Mouse (Mus musculus): ENCODE data around the gene Mlf2.

Gene Mlf2

GRCm38 (mm10) chr6:124913214-124913613 is 18.0 kb upstream of the Mlf2 start:
- DNase-seq (ENCODE audit: low spot score): no peak

- no peak for DNase-seq (ENCODE audit: low spot score)
Observed at GRCm38 (mm10) chr6:124913721-124914285, 17.4 kb upstream of the Mlf2 start.

DNA sequence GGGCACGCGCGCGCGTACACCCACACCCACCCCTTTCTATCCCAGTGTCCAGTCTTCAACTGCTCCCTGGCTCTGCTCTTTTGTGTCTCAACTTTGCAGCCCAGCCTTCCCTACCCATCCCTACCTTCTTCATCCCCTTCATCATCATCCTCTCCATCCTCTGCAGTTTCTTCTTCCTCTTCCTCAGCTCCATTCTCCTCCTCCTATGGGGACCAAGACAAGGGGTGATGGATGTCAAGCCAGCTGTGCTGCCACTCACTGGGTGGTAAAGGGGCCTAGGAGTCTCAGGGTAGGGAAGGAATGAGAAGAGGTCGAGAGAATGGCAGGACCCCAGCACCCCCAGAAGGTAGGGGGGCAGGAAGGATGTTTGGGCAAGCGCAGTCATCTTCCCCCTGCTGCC is 16.7 kb upstream of the Mlf2 start:
- no peak for DNase-seq (ENCODE audit: low spot score)

- no peak for DNase-seq (ENCODE audit: low spot score)
Observed at GRCm38 (mm10) chr6:124915160-124915941, 15.8 kb upstream of the Mlf2 start.

- DNase-seq (ENCODE audit: low spot score): no peak
Observed at GRCm38 (mm10) chr6:124915942-124916694, 15.1 kb upstream of the Mlf2 start.

DNA sequence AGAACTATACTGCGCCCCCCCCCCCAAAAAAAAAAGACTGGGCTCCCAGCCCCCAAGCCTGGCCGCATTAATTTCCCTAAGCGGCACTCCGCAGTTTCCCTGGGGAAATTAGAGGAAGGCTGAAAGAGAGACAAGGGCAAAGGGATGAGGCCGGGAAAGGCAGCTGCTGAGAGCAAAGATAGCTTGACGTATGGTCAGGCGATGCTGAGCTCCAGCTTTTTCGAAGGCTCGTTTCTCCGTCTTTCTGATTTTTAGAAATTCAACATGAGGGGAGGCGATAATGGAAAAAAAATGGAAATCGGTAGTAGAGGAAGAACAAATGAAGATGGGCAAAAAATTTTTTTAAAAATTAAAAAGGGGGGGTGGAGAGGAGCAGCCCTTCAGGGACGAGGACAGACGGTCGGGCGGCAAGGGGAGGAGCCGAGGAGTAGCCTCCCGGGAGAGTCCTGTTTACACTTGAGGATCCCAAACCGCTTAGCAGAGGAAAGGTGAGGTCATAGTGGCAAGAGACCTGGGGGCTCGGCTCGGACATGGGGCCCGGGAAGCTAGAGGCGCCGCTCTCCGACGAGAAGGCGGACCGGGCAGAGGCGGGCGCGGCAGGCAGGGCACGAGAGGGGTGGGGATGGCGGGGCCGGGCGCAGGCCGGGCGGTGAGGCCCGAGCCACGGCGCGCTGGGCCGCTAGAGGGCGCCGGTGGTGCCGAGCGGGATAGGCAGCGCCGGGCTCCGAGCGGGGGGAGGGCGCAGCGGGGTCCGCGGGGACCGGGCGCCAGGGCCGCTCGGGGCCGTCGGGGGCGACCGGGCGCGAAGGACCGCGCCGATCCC is 14.3 kb upstream of the Mlf2 start:
- peak; percentile 94 for DNase-seq (ENCODE audit: low spot score)

DNA sequence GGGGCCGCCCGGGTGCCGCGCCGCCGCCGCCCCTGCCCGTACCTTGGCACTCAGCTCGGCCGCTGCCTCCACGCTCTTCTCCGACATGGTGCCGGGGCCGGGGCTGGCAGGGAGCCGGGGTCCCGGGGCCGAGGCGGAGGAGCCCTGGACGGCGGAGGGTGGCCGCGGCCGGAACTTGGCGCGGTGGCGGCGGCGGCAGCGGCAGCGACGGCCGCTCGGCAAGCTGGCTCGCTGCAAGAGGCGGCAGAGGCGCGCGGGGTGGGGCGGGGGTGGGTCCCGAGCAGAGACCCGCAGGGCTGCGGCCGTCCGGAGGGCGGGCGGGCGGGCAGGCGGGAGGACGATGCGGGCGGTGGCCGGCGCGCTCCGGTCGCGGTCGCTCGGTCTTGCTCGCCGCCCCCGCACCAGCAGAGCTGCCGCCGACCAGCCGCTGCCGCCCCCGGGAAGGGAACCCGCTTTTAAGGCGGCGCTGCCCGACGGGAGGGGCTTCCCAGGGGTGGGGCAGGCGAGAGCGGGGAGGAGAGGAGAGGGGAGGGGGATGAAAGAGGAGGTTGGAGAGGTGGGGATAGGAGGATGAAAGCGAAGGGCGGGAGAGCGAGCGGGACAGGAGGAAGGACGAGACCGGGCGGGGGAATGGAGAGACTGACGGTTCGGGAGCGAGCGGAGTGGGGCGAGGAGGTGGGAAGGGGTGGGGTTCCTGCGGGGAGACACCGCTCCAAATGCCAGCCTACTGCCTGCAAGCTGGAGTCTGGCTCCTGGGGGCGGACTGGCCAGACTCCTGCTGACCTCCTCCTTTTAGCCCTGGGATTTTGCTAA is 13.5 kb upstream of the Mlf2 start:
- DNase-seq (ENCODE audit: low spot score): peak; percentile 96

DNA sequence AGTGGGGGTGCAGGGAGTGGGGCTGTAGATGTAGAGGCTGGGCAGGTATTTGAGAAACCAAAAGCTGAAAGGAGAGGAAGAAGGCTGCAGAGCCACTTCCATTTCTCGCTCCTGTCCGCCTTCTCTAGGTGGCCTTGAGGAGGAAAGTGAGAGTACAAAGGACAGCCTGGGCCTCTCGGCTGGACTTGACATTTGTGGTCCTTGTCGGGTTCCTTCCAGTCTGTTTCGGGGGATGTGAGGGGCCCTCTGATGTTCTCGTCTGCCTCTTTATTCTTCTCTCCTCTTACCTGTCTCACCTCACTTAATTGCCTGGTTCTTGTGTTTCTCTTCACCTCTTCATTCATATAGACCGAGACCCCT is 12.9 kb upstream of the Mlf2 start:
- DNase-seq (ENCODE audit: low spot score): no peak

- DNase-seq (ENCODE audit: low spot score): no peak
Observed at GRCm38 (mm10) chr6:124918890-124919627, 12.1 kb upstream of the Mlf2 start.

GRCm38 (mm10) chr6:124919695-124920317 is 11.4 kb upstream of the Mlf2 start, which contains the start of gene Ptms:
Gene Ptms, minus strand, starts transcription at chr6:124920103.
- DNase-seq (ENCODE audit: low spot score): peak; percentile 91

GRCm38 (mm10) chr6:124920318-124921085 is 10.7 kb upstream of the Mlf2 start:
- DNase-seq (ENCODE audit: low spot score): no peak

- DNase-seq (ENCODE audit: low spot score): no peak
Observed at GRCm38 (mm10) chr6:124921539-124921938, 9.6 kb upstream of the Mlf2 start.

DNA sequence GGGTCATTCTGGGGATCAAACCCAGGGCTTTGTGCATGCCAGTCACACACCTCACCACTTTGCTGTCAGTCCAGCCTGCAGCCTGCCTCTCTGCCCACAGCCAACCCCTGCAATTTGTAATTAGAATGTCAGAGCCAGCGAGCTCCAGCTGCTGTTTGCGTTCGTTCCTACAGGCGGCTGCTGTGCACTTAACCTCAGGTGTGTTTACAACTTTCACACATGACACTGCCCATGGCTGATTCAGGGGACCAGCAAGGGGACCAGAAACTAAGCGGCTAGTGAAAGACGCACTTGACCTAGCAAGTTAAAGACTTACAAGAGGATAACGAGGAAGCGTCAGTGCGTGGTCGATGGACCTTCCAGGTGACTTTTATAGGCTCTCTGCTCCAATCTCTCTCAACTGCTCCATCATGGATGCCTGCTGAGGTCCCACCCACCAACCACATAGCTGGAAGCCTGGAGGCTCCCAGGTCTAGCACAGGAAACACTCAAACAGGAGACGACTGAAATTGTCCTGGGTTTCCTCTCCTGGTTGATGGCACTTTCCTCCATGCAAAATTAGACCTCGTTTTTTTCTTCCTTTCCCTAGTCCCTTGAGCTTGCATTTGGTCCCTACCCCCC is 5.9 kb upstream of the Mlf2 start:
- DNase-seq (ENCODE audit: low spot score): no peak

- no peak for DNase-seq (ENCODE audit: low spot score)
Observed at GRCm38 (mm10) chr6:124925941-124926340, 5.2 kb upstream of the Mlf2 start.

GRCm38 (mm10) chr6:124930231-124930630 is 955 bp upstream of the Mlf2 start:
- no peak for DNase-seq (ENCODE audit: low spot score)

GRCm38 (mm10) chr6:124931525-124932313 is 533 bp downstream of the Mlf2 start:
- no peak for DNase-seq (ENCODE audit: low spot score)

DNA sequence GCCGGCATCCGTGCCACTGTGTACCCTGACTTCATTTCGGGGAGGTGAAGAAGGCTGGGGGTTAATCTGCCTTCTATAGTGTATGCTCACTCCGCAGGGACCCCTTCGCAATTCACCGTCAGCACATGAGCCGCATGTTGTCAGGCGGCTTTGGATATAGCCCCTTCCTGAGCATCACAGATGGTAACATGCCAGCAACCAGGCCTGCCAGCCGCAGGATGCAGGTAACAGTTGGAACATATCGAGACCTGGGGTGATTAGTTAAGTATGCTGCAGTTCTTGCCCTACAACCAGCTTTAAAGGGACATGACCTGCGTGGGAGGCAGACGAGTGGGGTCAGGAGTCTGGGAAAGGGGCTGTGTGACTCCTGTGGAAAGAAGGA is 1.1 kb downstream of the Mlf2 start:
- no peak for DNase-seq (ENCODE audit: low spot score)

DNA sequence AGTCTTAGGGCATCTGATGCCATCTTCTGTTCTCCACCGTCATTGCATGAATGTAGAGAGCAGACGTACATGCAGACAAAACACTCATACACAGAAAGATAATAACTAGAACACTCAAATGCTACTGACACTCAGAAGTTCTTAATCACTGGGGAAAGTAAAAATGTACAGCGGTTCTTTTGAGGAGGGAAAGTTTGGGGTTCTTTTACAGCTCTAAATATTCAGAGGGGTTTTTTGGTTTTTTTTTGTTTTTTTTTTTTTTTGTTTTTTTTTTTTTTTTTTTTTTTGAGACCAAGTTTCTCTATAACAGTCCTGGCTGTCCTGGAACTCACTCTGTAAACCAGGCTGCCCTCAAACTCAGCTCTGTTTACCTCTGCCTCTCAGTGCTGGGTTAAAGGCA is 1.9 kb downstream of the Mlf2 start:
- DNase-seq (ENCODE audit: low spot score): no peak
